Mouse (Mus musculus): ENCODE data around the gene Tmem45a2. TPM values are rescaled to one million over a fixed set of nuclear protein-coding genes. Genes with fewer than 3 reads are reported as not detected.

Gene Tmem45a2
- not detected for polyA plus RNA-seq (2014; fragmentation: Illumina TruSeq; extraction: RNeasy Lipid Tissue Mini Kit (QIAGEN cat#74804); ENCODE audit: low read depth, low replicate concordance)

DNA sequence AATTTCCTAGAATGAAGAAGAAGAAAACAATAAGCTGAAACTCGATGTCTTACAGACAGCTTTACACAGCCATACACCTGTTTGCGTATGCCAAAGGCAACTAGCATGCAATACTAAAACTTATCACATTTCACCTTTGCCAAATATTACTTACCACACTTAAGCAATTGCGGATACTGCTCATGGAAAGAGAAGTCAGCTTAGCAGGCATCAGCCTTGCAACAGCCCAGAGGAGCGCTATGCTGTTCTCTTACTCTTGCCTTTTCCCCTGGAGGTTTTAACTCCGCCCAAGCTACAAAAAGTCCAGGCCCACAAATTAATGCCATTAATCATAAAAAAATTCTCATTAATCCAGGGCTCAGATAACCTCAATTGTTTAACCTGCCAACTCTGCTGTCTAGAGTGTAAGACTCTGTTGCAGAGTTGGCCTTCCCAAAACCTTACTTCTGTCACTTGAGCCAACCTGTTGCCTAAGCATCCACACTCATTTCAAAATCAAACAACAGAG lies at the start of gene Tmem45a2:
Gene Tmem45a2, minus strand, starts transcription at position 241 of the 508 bp plus-strand sequence.

Other genes with a start within 250 kb of the Tmem45a2 start
- 1.9 TPM for gene Tmem45a, start 185.2 kb downstream of the Tmem45a2 start, polyA plus RNA-seq (2014; fragmentation: Illumina TruSeq; extraction: RNeasy Lipid Tissue Mini Kit (QIAGEN cat#74804); ENCODE audit: low read depth, low replicate concordance)
- gene Lnp1, start 143.3 kb downstream of the Tmem45a2 start, polyA plus RNA-seq (2014; fragmentation: Illumina TruSeq; extraction: RNeasy Lipid Tissue Mini Kit (QIAGEN cat#74804); ENCODE audit: low read depth, low replicate concordance), result not detected
- gene Tomm70a, start 50.3 kb upstream of the Tmem45a2 start, polyA plus RNA-seq (2014; fragmentation: Illumina TruSeq; extraction: RNeasy Lipid Tissue Mini Kit (QIAGEN cat#74804); ENCODE audit: low read depth, low replicate concordance), result 117 TPM
- gene Nit2, start 96.0 kb upstream of the Tmem45a2 start, polyA plus RNA-seq (2014; fragmentation: Illumina TruSeq; extraction: RNeasy Lipid Tissue Mini Kit (QIAGEN cat#74804); ENCODE audit: low read depth, low replicate concordance), result 474 TPM
- 15.2 TPM for gene Tbc1d23, start 160.1 kb upstream of the Tmem45a2 start, polyA plus RNA-seq (2014; fragmentation: Illumina TruSeq; extraction: RNeasy Lipid Tissue Mini Kit (QIAGEN cat#74804); ENCODE audit: low read depth, low replicate concordance)
- not detected for gene Tmem30c, start 221.5 kb upstream of the Tmem45a2 start, polyA plus RNA-seq (2014; fragmentation: Illumina TruSeq; extraction: RNeasy Lipid Tissue Mini Kit (QIAGEN cat#74804); ENCODE audit: low read depth, low replicate concordance)

Measured in liver, adult 10 weeks (tissue).